9 mouse cellular contexts compared by ENCODE assay signal in genomic region chr12:80062410-80063401, GRCm38 (mm10). TPM values are rescaled to one million over a fixed set of nuclear protein-coding genes. Genes with fewer than 3 reads are reported as not detected.
A peak's percentile ranks its signal among the peaks of the same experiment; 100 is the strongest.
DNase-seq lines count a peak whose midpoint lies in the region; ATAC-seq and TF ChIP-seq lines count a peak whose summit lies in the region.
"Had no signal": no experiment of that assay in that cellular context is flagged by ENCODE, and none has a peak within 500 bp of the region (broad histone marks: within the 10 kb centered on the region; RNA-seq: fewer than 3 reads in every experiment).

No protein-coding gene starts in this region.

- H3K4me1 ChIP-seq in heart, postnatal 0 days (ENCODE audit: control insufficient read depth, insufficient read depth): peaks cover 49% of the 10 kb centered on the region
- peaks cover 44% of the 10 kb centered on the region for H3K4me1 ChIP-seq in neural tube, embryonic 12.5 days

- H3K9me3 ChIP-seq in heart, postnatal 0 days (replicated peaks; ENCODE audit: control insufficient read depth, low read length): no peaks in the 10 kb centered on the region
- H3K9me3 ChIP-seq in neural tube, embryonic 12.5 days: no peaks in the 10 kb centered on the region

- no peak overlapping the region for H3K9ac ChIP-seq in heart, postnatal 0 days (replicated peaks; ENCODE audit: low read depth, low read length)
- no peak overlapping the region for H3K9ac ChIP-seq in neural tube, embryonic 12.5 days

- peak; percentile 20 for DNase-seq in 3T3-L1 (ENCODE audit: low read depth, low spot score)
- DNase-seq in brain, adult 2 months (ENCODE audit: low read depth, low spot score): peak; percentile 20
- peak; percentile 28 for DNase-seq in fibroblast of lung, adult 2 months (ENCODE audit: low read depth)
- DNase-seq in heart, postnatal 0 days (ENCODE audit: low spot score): no peak
- DNase-seq in left cerebral cortex, adult 8-10 months (ENCODE audit: low spot score in 2 of 2): peak; percentile 8 to 70

- TF ChIP-seq EP300 in heart, postnatal 0 days (IDR thresholded peaks at IDR 0.05; ENCODE audit: low read depth): no peak

- H3K36me3 ChIP-seq in heart, postnatal 0 days (replicated peaks; ENCODE audit: control insufficient read depth, insufficient read depth, low read length): no peaks in the 10 kb centered on the region
- H3K36me3 ChIP-seq in neural tube, embryonic 12.5 days: no peaks in the 10 kb centered on the region

- WGBS in heart, postnatal 0 days: 23% methylated on average over 6 of the region's 6 CpGs
- 2% methylated on average over 6 of the region's 6 CpGs for WGBS in neural tube, embryonic 12.5 days

- 0 out of 2 replicates have a peak, but pooled peaks have one; percentile 11 for ATAC-seq in heart, postnatal 0 days (ENCODE audit: insufficient read depth, low read depth)
- ATAC-seq in neural tube, embryonic 12.5 days (ENCODE audit: low FRiP score, low read depth): peak; percentile 95
- ATAC-seq in CD4-positive, CD25-positive, alpha-beta regulatory T cell, adult 4 months: no peak
- no peak for ATAC-seq in monocyte, adult 5-6 weeks (replicated peaks; ENCODE audit: insufficient number of reproducible peaks, low FRiP score, low TSS enrichment, poor library complexity, severe bottlenecking)

- H3K4me3 ChIP-seq in heart, postnatal 0 days (ENCODE audit: low read depth, low read length): no peak overlapping the region
- H3K4me3 ChIP-seq in neural tube, embryonic 12.5 days: no peak overlapping the region
- H3K4me3 ChIP-seq: myocyte had no signal

- H3K4me2 ChIP-seq in heart, postnatal 0 days (ENCODE audit: low read depth, low read length): no peak overlapping the region
- H3K4me2 ChIP-seq in neural tube, embryonic 12.5 days (replicated peaks): peak overlapping the region; percentile 36

- peak overlapping the region; percentile 86 for H3K27ac ChIP-seq in heart, postnatal 0 days (ENCODE audit: low read depth)
- peak overlapping the region; percentile 58 for H3K27ac ChIP-seq in neural tube, embryonic 12.5 days

- TF ChIP-seq CTCF in heart, postnatal 0 days (IDR thresholded peaks at IDR 0.05; ENCODE audit: low read depth): peak; percentile 43

- H3K27me3 ChIP-seq in heart, postnatal 0 days (ENCODE audit: control insufficient read depth, insufficient read depth, low read length): no peaks in the 10 kb centered on the region
- no peaks in the 10 kb centered on the region for H3K27me3 ChIP-seq in neural tube, embryonic 12.5 days (replicated peaks)

RNA-seq across cellular contexts. Expression of gene Zfp36l1, which starts 50.1 kb away (rescaled TPM):
- 80.6 and 85.1 TPM in 2 replicates for total RNA-seq in heart, postnatal 0 days (2014; rRNA removed; ENCODE audit: low replicate concordance)
- 60.3 and 69.6 TPM in 2 replicates for polyA plus RNA-seq in heart, postnatal 0 days (2015; fragmentation: Nextera tagmentation; extraction: Ambion mirVana)
- total RNA-seq in left cerebral cortex, adult 8-10 months (2022): 10 to 100 TPM; 26.7 to 46.5 (median 33.3) TPM
- 72.3 and 73.0 TPM in 2 replicates for polyA plus RNA-seq in neural tube, embryonic 12.5 days (2016; fragmentation: Nextera tagmentation; extraction: Ambion mirVana)
- polyA plus RNA-seq in CD4-positive, CD25-positive, alpha-beta regulatory T cell, adult 4 months (2017; shearing (Covaris generic)): 100 to 1,000 TPM; 139 to 188 TPM
- 42.9 to 74.7 TPM (median 44.7 TPM) in 3 replicates for total RNA-seq in monocyte, adult 5-6 weeks (2017)

Comparison
In these comparisons a context has a peak if more than half of its experiments do, and no peak if none do; other contexts are left out.
1. ATAC-seq: peak in heart, postnatal 0 days (single experiment) and neural tube, embryonic 12.5 days (single experiment); none in CD4-positive, CD25-positive, alpha-beta regulatory T cell, adult 4 months (single experiment) and monocyte, adult 5-6 weeks (single experiment).